Mouse (Mus musculus): Measurements from ENCODE around the gene Impad1. TPM values are rescaled to one million over a fixed set of nuclear protein-coding genes. Genes with fewer than 3 reads are reported as not detected.

The Impad1 gene
- polyA plus RNA-seq, 1 experiment from 2014 or later, result 58.0 TPM

DNA sequence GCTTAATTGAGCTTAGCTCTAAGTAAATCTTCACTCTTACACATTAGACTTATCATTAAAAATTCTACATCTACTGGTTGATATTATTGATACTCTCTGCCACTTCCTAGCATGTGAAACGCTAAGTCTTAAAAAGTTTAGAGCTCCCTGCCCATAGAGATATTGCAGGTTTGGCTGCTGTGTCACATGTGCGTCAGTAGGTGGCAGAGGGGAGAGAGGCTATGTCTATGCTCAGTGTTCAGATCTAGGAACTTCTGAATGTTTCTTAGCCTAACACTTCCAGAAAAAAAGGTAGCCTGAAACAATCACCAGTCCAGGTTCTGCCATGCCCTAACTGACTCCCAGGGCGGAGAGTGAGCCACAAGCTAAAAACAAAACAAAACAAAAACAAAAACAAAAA lies 63.7 kb downstream of the Impad1 start:
- Histone ChIP-seq H3K9ac (replicated peaks; ENCODE audit: low read length) (no peak overlapping the region), H3K4me3 (ENCODE audit: low read depth, low read length) (no peak overlapping the region), H3K9me3 (replicated peaks; ENCODE audit: control insufficient read depth, low read length) (no peaks in the 10 kb centered on the region), H3K4me2 (ENCODE audit: low read depth, low read length) (no peak overlapping the region), H3K36me3 (replicated peaks; ENCODE audit: control insufficient read depth, insufficient read depth, low read depth, low read length) (no peaks in the 10 kb centered on the region), H3K27me3 (ENCODE audit: control insufficient read depth, insufficient read depth, low read length) (no peaks in the 10 kb centered on the region), H3K27ac (replicated peaks; ENCODE audit: low read depth, low read length) (no peak overlapping the region), H3K4me1 (ENCODE audit: control insufficient read depth, insufficient read depth, low read length) (no peaks in the 10 kb centered on the region)
- peak; percentile 51 for DNase-seq (ENCODE audit: low spot score)
- ATAC-seq (replicated peaks; ENCODE audit: insufficient number of reproducible peaks, low FRiP score, low TSS enrichment, low read depth), result no peak
- WGBS, result 49% methylated on average over 3 of the region's 3 CpGs

DNA sequence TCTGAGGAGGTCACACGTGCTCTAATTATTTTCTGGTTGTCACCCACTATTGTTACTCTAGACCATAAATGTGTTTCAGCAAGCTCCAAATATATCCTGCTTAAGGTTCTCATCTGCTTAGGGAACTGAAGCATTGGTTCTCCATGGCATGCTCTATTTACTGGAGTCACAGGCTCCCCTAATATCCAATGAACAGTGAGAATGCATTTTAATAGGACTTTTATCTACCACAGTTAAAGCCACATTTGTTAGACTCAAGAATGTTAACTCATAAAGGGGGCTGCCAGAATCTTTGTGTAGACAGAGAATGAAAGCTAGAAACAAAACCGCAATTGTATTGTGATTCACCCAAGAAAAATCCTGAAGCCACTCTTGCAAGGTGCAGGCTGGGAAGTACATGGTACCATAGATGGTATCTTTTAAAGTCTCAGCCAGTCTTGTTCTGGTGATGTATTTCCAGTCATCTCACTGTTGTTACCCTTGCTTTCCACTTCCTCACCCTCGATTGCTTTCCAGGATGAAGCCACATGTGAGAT lies 66.8 kb downstream of the Impad1 start:
- no peak for DNase-seq (ENCODE audit: low spot score)
- Histone ChIP-seq H3K36me3 (replicated peaks; ENCODE audit: control insufficient read depth, insufficient read depth, low read depth, low read length) (no peaks in the 10 kb centered on the region), H3K9me3 (replicated peaks; ENCODE audit: control insufficient read depth, low read length) (no peaks in the 10 kb centered on the region), H3K4me1 (ENCODE audit: control insufficient read depth, insufficient read depth, low read length) (no peaks in the 10 kb centered on the region), H3K9ac (replicated peaks; ENCODE audit: low read length) (no peak overlapping the region), H3K27me3 (ENCODE audit: control insufficient read depth, insufficient read depth, low read length) (no peaks in the 10 kb centered on the region), H3K4me2 (ENCODE audit: low read depth, low read length) (no peak overlapping the region), H3K4me3 (ENCODE audit: low read depth, low read length) (no peak overlapping the region), H3K27ac (replicated peaks; ENCODE audit: low read depth, low read length) (no peak overlapping the region)
- 85% methylated on average over 3 of the region's 3 CpGs for WGBS
- ATAC-seq (replicated peaks; ENCODE audit: insufficient number of reproducible peaks, low FRiP score, low TSS enrichment, low read depth), result no peak

DNA sequence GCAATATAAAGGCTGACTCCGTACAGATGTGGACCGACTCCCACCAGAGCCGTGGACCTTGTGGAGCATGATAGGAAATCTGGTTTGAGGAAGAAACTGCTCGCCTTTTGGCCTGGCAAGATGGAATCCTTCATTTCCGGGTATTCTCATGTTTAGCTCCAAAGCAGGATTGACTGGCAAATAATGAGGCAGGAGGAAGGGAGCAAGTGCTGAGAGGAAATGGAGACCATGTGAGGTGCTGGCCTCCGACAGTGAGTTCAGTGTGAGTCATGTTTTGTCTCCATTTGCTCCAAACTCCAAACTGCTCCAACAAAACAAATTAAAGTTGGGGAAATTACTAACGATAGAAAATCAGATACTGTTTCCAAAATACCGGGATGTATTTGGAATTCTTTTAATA lies 69.3 kb downstream of the Impad1 start:
- Histone ChIP-seq H3K4me3 (ENCODE audit: low read depth, low read length) (no peak overlapping the region), H3K4me1 (ENCODE audit: control insufficient read depth, insufficient read depth, low read length) (no peaks in the 10 kb centered on the region), H3K9ac (replicated peaks; ENCODE audit: low read length) (no peak overlapping the region), H3K27ac (replicated peaks; ENCODE audit: low read depth, low read length) (no peak overlapping the region), H3K36me3 (replicated peaks; ENCODE audit: control insufficient read depth, insufficient read depth, low read depth, low read length) (no peaks in the 10 kb centered on the region), H3K27me3 (ENCODE audit: control insufficient read depth, insufficient read depth, low read length) (no peaks in the 10 kb centered on the region), H3K4me2 (ENCODE audit: low read depth, low read length) (no peak overlapping the region), H3K9me3 (replicated peaks; ENCODE audit: control insufficient read depth, low read length) (no peaks in the 10 kb centered on the region)
- DNase-seq (ENCODE audit: low spot score), result peak; percentile 19
- 51% methylated on average over 8 of the region's 8 CpGs for WGBS
- ATAC-seq (replicated peaks; ENCODE audit: insufficient number of reproducible peaks, low FRiP score, low TSS enrichment, low read depth), result no peak

DNA sequence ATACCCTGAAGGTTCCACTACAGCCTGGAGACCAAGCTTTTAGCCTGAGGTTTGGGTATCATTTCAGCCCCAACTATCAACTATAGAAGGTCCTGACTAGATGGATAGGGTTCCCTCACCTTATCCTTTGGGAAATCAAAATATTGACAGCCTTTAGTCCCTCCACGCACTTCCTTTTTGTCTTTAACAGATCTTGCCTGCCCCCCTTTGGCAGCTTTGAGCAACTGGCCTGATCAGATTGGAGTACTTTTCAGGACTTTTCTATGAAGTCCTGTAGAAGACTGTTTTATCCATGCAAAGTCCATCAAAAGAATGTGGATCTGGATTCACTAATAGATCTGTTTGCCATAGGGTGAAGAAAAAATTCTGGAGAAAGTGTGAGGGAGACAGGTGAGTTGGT lies 71.1 kb downstream of the Impad1 start:
- Histone ChIP-seq H3K27ac (replicated peaks; ENCODE audit: low read depth, low read length) (no peak overlapping the region), H3K4me2 (ENCODE audit: low read depth, low read length) (no peak overlapping the region), H3K9ac (replicated peaks; ENCODE audit: low read length) (no peak overlapping the region), H3K4me3 (ENCODE audit: low read depth, low read length) (no peak overlapping the region), H3K9me3 (replicated peaks; ENCODE audit: control insufficient read depth, low read length) (no peaks in the 10 kb centered on the region), H3K4me1 (ENCODE audit: control insufficient read depth, insufficient read depth, low read length) (no peaks in the 10 kb centered on the region), H3K27me3 (ENCODE audit: control insufficient read depth, insufficient read depth, low read length) (no peaks in the 10 kb centered on the region), H3K36me3 (replicated peaks; ENCODE audit: control insufficient read depth, insufficient read depth, low read depth, low read length) (no peaks in the 10 kb centered on the region)
- ATAC-seq (replicated peaks; ENCODE audit: insufficient number of reproducible peaks, low FRiP score, low TSS enrichment, low read depth) (no peak), DNase-seq (ENCODE audit: low spot score) (peak; percentile 17)
- WGBS, result 38% methylated on average over 1 of the region's 1 CpGs

DNA sequence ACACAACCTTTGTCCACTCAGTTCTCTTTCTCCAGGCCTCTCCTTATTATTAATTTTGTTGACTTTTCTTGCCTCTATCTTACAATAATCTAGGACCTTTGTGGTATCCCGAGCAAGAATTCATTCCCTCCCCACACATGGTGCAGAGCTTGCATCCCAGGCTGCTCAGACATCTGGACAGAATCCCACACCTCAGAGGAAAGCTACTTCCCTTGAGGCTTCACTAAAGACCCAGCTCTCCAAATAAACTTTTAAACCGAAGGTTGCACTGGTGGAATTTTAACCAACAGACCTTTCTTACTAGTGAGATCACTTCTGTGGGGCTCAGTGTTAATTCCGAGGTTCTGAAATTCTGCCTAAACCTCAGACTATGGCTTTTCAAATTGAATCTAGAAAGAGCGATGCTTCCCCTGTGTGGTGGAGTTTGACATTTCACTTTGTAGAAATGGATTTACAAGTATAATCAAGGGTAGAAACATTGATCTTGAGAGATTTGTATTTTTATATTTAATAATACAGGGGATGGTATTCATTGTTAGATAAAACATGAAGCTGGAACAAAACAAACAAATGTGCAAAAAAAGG lies 75.3 kb downstream of the Impad1 start:
- ATAC-seq (replicated peaks; ENCODE audit: insufficient number of reproducible peaks, low FRiP score, low TSS enrichment, low read depth), result no peak
- H3K36me3 ChIP-seq (replicated peaks; ENCODE audit: control insufficient read depth, insufficient read depth, low read depth, low read length), result no peaks in the 10 kb centered on the region
- no peaks in the 10 kb centered on the region for H3K4me1 ChIP-seq (ENCODE audit: control insufficient read depth, insufficient read depth, low read length)
- no peaks in the 10 kb centered on the region for H3K27me3 ChIP-seq (ENCODE audit: control insufficient read depth, insufficient read depth, low read length)
- no peak overlapping the region for H3K27ac ChIP-seq (replicated peaks; ENCODE audit: low read depth, low read length)
- H3K4me2 ChIP-seq (ENCODE audit: low read depth, low read length), result no peak overlapping the region
- no peaks in the 10 kb centered on the region for H3K9me3 ChIP-seq (replicated peaks; ENCODE audit: control insufficient read depth, low read length)
- H3K4me3 ChIP-seq (ENCODE audit: low read depth, low read length), result no peak overlapping the region
- WGBS, result 62% methylated on average over 4 of the region's 4 CpGs
- peak; percentile 51 for DNase-seq (ENCODE audit: low spot score)
- H3K9ac ChIP-seq (replicated peaks; ENCODE audit: low read length), result no peak overlapping the region

Data from embryonic facial prominence, embryonic 11.5 days (tissue).